Mouse (Mus musculus): Measurements from ENCODE around the gene Setmar.

The Setmar gene

GRCm38 (mm10) chr6:108111693-108112092 lies 46.8 kb downstream of the Setmar start:
- no peak for DNase-seq (ENCODE audit: inconsistent ontology term)

- no peak for DNase-seq (ENCODE audit: inconsistent ontology term)
These were observed 50.1 kb downstream of the Setmar start for GRCm38 (mm10) chr6:108114971-108115370.

GRCm38 (mm10) chr6:108117881-108118280 lies 53.0 kb downstream of the Setmar start:
- DNase-seq (ENCODE audit: inconsistent ontology term), result no peak

GRCm38 (mm10) chr6:108125474-108125873 lies 60.6 kb downstream of the Setmar start:
- no peak for DNase-seq (ENCODE audit: inconsistent ontology term)

GRCm38 (mm10) chr6:108126631-108127030 lies 61.8 kb downstream of the Setmar start:
- DNase-seq (ENCODE audit: inconsistent ontology term), result no peak

Data from Muller cell, postnatal 12 days (primary cell).